Mouse (Mus musculus) spleen, adult 12 weeks (tissue): ENCODE data around the gene Cacnb4.

Experiments
- DNase-seq: peaks from one replicate; pipeline ENCODE4 v3.0.0; 2022; ENCODE audit warnings: low spot score

The Cacnb4 gene

GRCm38 (mm10) chr2:52568131-52568530 lies 108.5 kb downstream of the Cacnb4 start:
- DNase-seq = no peak

- no peak for DNase-seq
These were observed 109.2 kb downstream of the Cacnb4 start for GRCm38 (mm10) chr2:52567421-52567820.

- no peak for DNase-seq
These were observed 113.4 kb downstream of the Cacnb4 start for GRCm38 (mm10) chr2:52563277-52563676.

GRCm38 (mm10) chr2:52562356-52562755 lies 114.3 kb downstream of the Cacnb4 start:
- DNase-seq = no peak

- no peak for DNase-seq
These were observed 115.5 kb downstream of the Cacnb4 start for GRCm38 (mm10) chr2:52561137-52561536.

- no peak for DNase-seq
These were observed 116.4 kb downstream of the Cacnb4 start for GRCm38 (mm10) chr2:52560266-52560665.

GRCm38 (mm10) chr2:52558411-52558810 lies 118.2 kb downstream of the Cacnb4 start:
- no peak for DNase-seq

- no peak for DNase-seq
These were observed 118.9 kb downstream of the Cacnb4 start for GRCm38 (mm10) chr2:52557503-52558275.

GRCm38 (mm10) chr2:52556961-52557326 lies 119.7 kb downstream of the Cacnb4 start:
- DNase-seq = no peak

- no peak for DNase-seq
These were observed 120.2 kb downstream of the Cacnb4 start for GRCm38 (mm10) chr2:52556298-52556960.

GRCm38 (mm10) chr2:52548401-52548800 lies 128.2 kb downstream of the Cacnb4 start:
- no peak for DNase-seq

GRCm38 (mm10) chr2:52547331-52547730 lies 129.3 kb downstream of the Cacnb4 start:
- no peak for DNase-seq

- DNase-seq = no peak
These were observed 132.1 kb downstream of the Cacnb4 start for GRCm38 (mm10) chr2:52544527-52544926.

GRCm38 (mm10) chr2:52541068-52541467 lies 135.6 kb downstream of the Cacnb4 start:
- DNase-seq = no peak

GRCm38 (mm10) chr2:52539318-52539717 lies 137.3 kb downstream of the Cacnb4 start:
- no peak for DNase-seq

GRCm38 (mm10) chr2:52537645-52538044 lies 139.0 kb downstream of the Cacnb4 start:
- no peak for DNase-seq

- no peak for DNase-seq
These were observed 139.5 kb downstream of the Cacnb4 start for GRCm38 (mm10) chr2:52537155-52537554.

- DNase-seq = no peak
These were observed 140.1 kb downstream of the Cacnb4 start for GRCm38 (mm10) chr2:52536511-52536910.

GRCm38 (mm10) chr2:52533696-52534095 lies 142.9 kb downstream of the Cacnb4 start:
- DNase-seq = no peak

- DNase-seq = no peak
These were observed 146.1 kb downstream of the Cacnb4 start for GRCm38 (mm10) chr2:52530521-52530920.

GRCm38 (mm10) chr2:52529245-52529644 lies 147.4 kb downstream of the Cacnb4 start:
- DNase-seq = no peak

- no peak for DNase-seq
These were observed 150.6 kb downstream of the Cacnb4 start for GRCm38 (mm10) chr2:52525876-52526592.
